Mouse (Mus musculus) left cerebral cortex, postnatal 14 days (tissue): ENCODE measurements around the gene Aqp1. TPM values are rescaled to one million over a fixed set of nuclear protein-coding genes. Genes with fewer than 3 reads are reported as not detected.
A peak's percentile ranks its signal among the peaks of the same experiment; 100 is the strongest.

Experiments used
- DNase-seq, 2 experiments: peaks; one replicate each; pipeline ENCODE4 v3.0.0; 2021 to 2022; ENCODE audit warnings: low spot score in 2 of 2, mixed read lengths in 1 of 2
- intact Hi-C: fragments of 180-260 bp; cut with DNase I; formaldehyde crosslinking; loops from one replicate; pipeline ENCODE4 v1.15.1; 2025
- total RNA-seq, 2 experiments: library from RNA; stranded (reverse); gene quantifications; 2 replicates each; pipeline ENCODE4 v1.2.3; 2021

The Aqp1 gene
- total RNA-seq, 2 experiments from 2014 or later = 2.0 to 2.5 TPM

GRCm38 (mm10) chr6:55354456-55355117 lies 18.4 kb downstream of the Aqp1 start:
- intact Hi-C loops = no loop called here
- DNase-seq = no peak

GRCm38 (mm10) chr6:55355575-55355974 lies 19.3 kb downstream of the Aqp1 start:
- intact Hi-C loops = no loop called here
- no peak for DNase-seq

GRCm38 (mm10) chr6:55356017-55356703 lies 19.9 kb downstream of the Aqp1 start:
- intact Hi-C loops = no loop called here
- DNase-seq = no peak

- intact Hi-C loops = no loop called here
- DNase-seq = no peak
Observed at GRCm38 (mm10) chr6:55356976-55357635, 20.9 kb downstream of the Aqp1 start.

- intact Hi-C loops = no loop called here
- no peak for DNase-seq
Observed at GRCm38 (mm10) chr6:55357636-55358031, 21.4 kb downstream of the Aqp1 start.

GRCm38 (mm10) chr6:55358731-55359143 lies 22.5 kb downstream of the Aqp1 start:
- no peak for DNase-seq
- intact Hi-C loops = no loop called here

- intact Hi-C loops = no loop called here
- no peak for DNase-seq
Observed at GRCm38 (mm10) chr6:55362663-55363062, 26.4 kb downstream of the Aqp1 start.

- intact Hi-C loops = no loop called here
Observed at GRCm38 (mm10) chr6:55367126-55367525, 30.9 kb downstream of the Aqp1 start.

GRCm38 (mm10) chr6:55370831-55371230 lies 34.6 kb downstream of the Aqp1 start:
- intact Hi-C loops = no loop called here
- no peak for DNase-seq

More at GRCm38 (mm10) chr6:55367126-55367525, 30.9 kb downstream of the Aqp1 start:
- DNase-seq = no peak

GRCm38 (mm10) chr6:55376076-55376475 lies 39.8 kb downstream of the Aqp1 start, which contains the start of gene Ghrhr:
TSS of gene Ghrhr (plus strand) at chr6:55376295.
- intact Hi-C loops = no loop called here
- DNase-seq = no peak

- intact Hi-C loops = no loop called here
- DNase-seq = no peak
Observed at GRCm38 (mm10) chr6:55376511-55376910, 40.3 kb downstream of the Aqp1 start.

- intact Hi-C loops = no loop called here
- DNase-seq = no peak
Observed at GRCm38 (mm10) chr6:55377461-55377860, 41.2 kb downstream of the Aqp1 start.

- intact Hi-C loops = no loop called here
- DNase-seq = peak; percentile 78 to 80
Observed at GRCm38 (mm10) chr6:55379641-55380335, 43.6 kb downstream of the Aqp1 start.

GRCm38 (mm10) chr6:55381966-55382365 lies 45.7 kb downstream of the Aqp1 start:
- no peak for DNase-seq
- intact Hi-C loops = no loop called here

- intact Hi-C loops = loop anchor here (2.0 kb wide), 2 partner anchors 121 to 151 kb away; no protein-coding TSS in a partner anchor
- DNase-seq = peak in 1 of 2 experiments; percentile 60
Observed at GRCm38 (mm10) chr6:55383897-55384296, 47.7 kb downstream of the Aqp1 start.

GRCm38 (mm10) chr6:55384356-55384951 lies 48.2 kb downstream of the Aqp1 start:
- intact Hi-C loops = loop anchor here (2.0 kb wide), 2 partner anchors 120 to 152 kb away; no protein-coding TSS in a partner anchor
- no peak for DNase-seq

- intact Hi-C loops = no loop called here
Observed at GRCm38 (mm10) chr6:55388546-55389169, 52.4 kb downstream of the Aqp1 start.

GRCm38 (mm10) chr6:55389321-55389720 lies 53.1 kb downstream of the Aqp1 start:
- intact Hi-C loops = no loop called here
- DNase-seq = no peak

More at GRCm38 (mm10) chr6:55388546-55389169, 52.4 kb downstream of the Aqp1 start:
- peak in 1 of 2 experiments; percentile 43 for DNase-seq

- intact Hi-C loops = loop anchor here (2.0 to 10.0 kb wide), 2 partner anchors 113 to 563 kb away; no protein-coding TSS in a partner anchor
Observed at GRCm38 (mm10) chr6:55391814-55392213, 55.6 kb downstream of the Aqp1 start.

More at GRCm38 (mm10) chr6:55391814-55392213, 55.6 kb downstream of the Aqp1 start:
- DNase-seq = no peak
